Mouse (Mus musculus) E14TG2a.4 (cell line): ENCODE measurements around the gene Fam213a.

Experiments used
- H3K27me3 ChIP-seq: 2 replicates; pipeline ENCODE4 v1.6.1; 2014; ENCODE audit warnings: low read length, control low read depth; ENCODE audit not compliant: insufficient read depth
- H3K36me3 ChIP-seq: 2 replicates; pipeline ENCODE4 v1.6.1; 2014; ENCODE audit warnings: low read length, control low read depth; ENCODE audit not compliant: insufficient read depth
- H3K4me1 ChIP-seq: replicated peaks from 2 replicates; pipeline ENCODE4 v1.6.1; 2014; ENCODE audit warnings: low read depth, low read length, control low read depth
- H3K4me3 ChIP-seq: replicated peaks from 2 replicates; pipeline ENCODE4 v1.5.1; 2014; ENCODE audit warnings: mild to moderate bottlenecking, low read length
- H3K9me3 ChIP-seq: 2 replicates; pipeline ENCODE4 v1.6.1; 2014; ENCODE audit warnings: low read length, control low read depth
- CTCF ChIP-seq: conservative IDR thresholded peaks from 2 replicates; pipeline ENCODE4 v1.5.1; 2014; ENCODE audit warnings: low read length
- NANOG ChIP-seq: IDR thresholded peaks from 2 replicates; pipeline ENCODE4 v1.6.1; 2014; ENCODE audit warnings: borderline replicate concordance, low read length, mixed read lengths
- POU5F1 ChIP-seq: IDR thresholded peaks from 2 replicates; pipeline ENCODE4 v1.6.1; 2014; ENCODE audit warnings: low read length, borderline replicate concordance

The Fam213a gene

GRCm38 (mm10) chr14:40948522-40948921 lies 65.1 kb downstream of the Fam213a start:
- Histone ChIP-seq H3K9me3 (no peaks in the 10 kb centered on the region), H3K27me3 (no peaks in the 10 kb centered on the region), H3K36me3 (peaks cover 18% of the 10 kb centered on the region), H3K4me3 (peak overlapping the region; percentile 49), H3K4me1 (peaks cover 79% of the 10 kb centered on the region)
- TF ChIP-seq POU5F1, result no peak
- TF ChIP-seq CTCF, result no peak
- TF ChIP-seq NANOG, result no peak

DNA sequence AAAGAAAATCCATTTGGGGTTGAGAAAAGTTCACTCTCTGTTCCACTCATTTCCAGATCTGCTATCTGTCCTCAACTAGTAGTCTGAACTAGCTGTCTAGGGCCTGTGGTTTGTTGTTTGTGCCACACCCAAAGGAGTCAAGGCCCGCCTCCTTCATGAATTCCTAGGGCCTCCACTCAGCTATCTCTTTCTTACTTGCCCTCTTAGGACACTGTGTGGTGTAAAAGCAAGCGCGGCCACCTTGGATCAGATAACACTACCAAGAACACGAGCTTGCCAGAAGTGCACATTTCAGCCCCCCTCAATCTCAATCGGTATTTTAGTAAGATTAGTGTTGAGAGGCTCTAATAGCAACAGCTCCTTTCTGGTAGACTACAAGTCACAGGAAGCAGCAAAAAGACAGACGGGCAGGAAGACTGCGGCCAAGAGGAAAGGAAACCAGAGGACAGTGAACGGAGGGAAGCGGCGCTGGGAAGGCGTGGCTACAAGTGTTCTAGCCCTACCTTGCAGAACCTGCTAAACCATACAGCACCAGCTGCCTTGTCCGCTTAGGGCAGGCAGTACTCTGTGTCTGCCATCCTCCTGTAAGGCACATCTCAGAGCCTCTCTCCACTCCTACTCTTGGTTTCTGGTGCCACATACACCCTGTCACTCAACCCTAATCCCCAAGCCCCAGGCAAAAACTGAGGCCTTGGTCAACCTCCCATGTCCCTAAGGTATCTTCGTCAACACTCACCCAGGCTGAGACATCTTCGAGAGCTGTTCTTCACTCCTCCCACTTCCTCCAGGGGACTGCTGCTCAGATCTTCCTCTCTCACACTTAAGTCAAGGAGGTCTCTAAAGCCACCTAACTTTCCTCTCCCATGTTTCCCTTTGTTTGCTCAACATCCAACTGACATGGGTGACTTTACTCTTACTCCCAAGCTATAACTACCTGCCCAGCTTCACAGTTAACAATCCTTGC lies 65.9 kb downstream of the Fam213a start:
- Histone ChIP-seq H3K4me1 (peaks cover 75% of the 10 kb centered on the region), H3K27me3 (no peaks in the 10 kb centered on the region), H3K4me3 (peak overlapping the region; percentile 49), H3K36me3 (peaks cover 18% of the 10 kb centered on the region), H3K9me3 (no peaks in the 10 kb centered on the region)
- TF ChIP-seq CTCF (no peak), NANOG (no peak), POU5F1 (no peak)

DNA sequence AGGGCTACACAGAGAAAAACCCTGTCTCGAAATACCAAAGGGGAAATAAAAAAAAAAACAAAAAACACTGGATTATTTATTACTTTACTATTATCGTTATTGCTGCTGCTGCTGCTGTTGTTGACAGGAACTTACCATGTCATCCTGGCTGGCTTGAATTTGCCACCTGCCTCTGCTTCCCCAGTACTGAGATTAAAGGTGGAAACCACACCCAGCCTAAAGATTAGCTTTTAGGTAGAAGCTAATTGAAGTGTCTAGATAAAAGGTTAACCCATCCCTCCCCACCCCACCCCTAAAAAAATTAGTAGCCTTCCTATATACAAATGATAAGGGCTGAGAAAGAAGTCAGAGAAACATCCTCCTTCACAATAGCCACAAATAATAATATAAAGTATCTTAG lies 69.8 kb downstream of the Fam213a start:
- TF ChIP-seq POU5F1, result no peak
- TF ChIP-seq CTCF, result no peak
- no peak for TF ChIP-seq NANOG
- no peaks in the 10 kb centered on the region for H3K9me3 ChIP-seq
- H3K27me3 ChIP-seq, result no peaks in the 10 kb centered on the region
- no peak overlapping the region for H3K4me3 ChIP-seq
- peaks cover 12% of the 10 kb centered on the region for H3K36me3 ChIP-seq
- peaks cover 43% of the 10 kb centered on the region for H3K4me1 ChIP-seq
